Mouse (Mus musculus) hindbrain, embryonic 15.5 days (tissue): ENCODE data around the gene S100a11. TPM values are rescaled to one million over a fixed set of nuclear protein-coding genes. Genes with fewer than 3 reads are reported as not detected.
"Not testable (repeated sequence)": the region's sequence is repeated elsewhere in the genome, so short reads cannot be mapped to it uniquely, and the experiment has no call there.

Experiments used
- ATAC-seq: fragments of 200-750 bp; cut with Nextera tagmentation; 2 replicates; pipeline ENCODE4 v1.8.0; 2017; ENCODE audit warnings: low read depth, moderate number of reproducible peaks, moderate TSS enrichment; ENCODE audit not compliant: low FRiP score
- H3K27ac ChIP-seq: fragments of 300-500 bp; sonication (generic); replicated peaks from 2 replicates; pipeline ENCODE4 v1.5.1; 2015; ENCODE audit warnings: mild to moderate bottlenecking, inconsistent platforms
- H3K27me3 ChIP-seq: fragments of 300-500 bp; sonication (generic); 2 replicates; pipeline ENCODE4 v1.6.1; 2015; ENCODE audit warnings: control low read depth, inconsistent platforms
- H3K36me3 ChIP-seq: fragments of 300-500 bp; sonication (generic); 2 replicates; pipeline ENCODE4 v1.6.1; 2015; ENCODE audit warnings: control low read depth, inconsistent platforms
- H3K4me1 ChIP-seq: fragments of 300-500 bp; sonication (generic); replicated peaks from 2 replicates; pipeline ENCODE4 v1.6.1; 2015; ENCODE audit warnings: control low read depth, inconsistent platforms
- H3K4me2 ChIP-seq: fragments of 300-500 bp; sonication (generic); 2 replicates; pipeline ENCODE4 v1.6.1; 2015; ENCODE audit warnings: moderate library complexity, mild to moderate bottlenecking, inconsistent platforms
- H3K4me3 ChIP-seq: fragments of 300-500 bp; sonication (generic); 2 replicates; pipeline ENCODE4 v1.5.1; 2015; ENCODE audit warnings: mild to moderate bottlenecking, inconsistent platforms
- H3K9ac ChIP-seq: fragments of 300-500 bp; sonication (generic); 2 replicates; pipeline ENCODE4 v1.6.1; 2015; ENCODE audit warnings: inconsistent platforms
- H3K9me3 ChIP-seq: fragments of 300-500 bp; sonication (generic); 2 replicates; pipeline ENCODE4 v1.6.1; 2016; ENCODE audit warnings: control low read depth, inconsistent platforms
- WGBS: fragments of 180-500 bp; shearing (Covaris S2); methylation state at CpG from one replicate; pipeline ENCODE4 v1.1.7; 2015; 5-methylcytosine and 5-hydroxymethylcytosine counted together
- polyA plus RNA-seq: library from polyadenylated mRNA; unstranded; fragments of >200 nt; fragmentation: Nextera tagmentation; extraction: Ambion mirVana; gene quantifications from 2 replicates; pipeline ENCODE4 v1.2.1, GENCODE M21; 2015

The S100a11 gene
- polyA plus RNA-seq, 1 experiment from 2014 or later = 206 TPM

DNA sequence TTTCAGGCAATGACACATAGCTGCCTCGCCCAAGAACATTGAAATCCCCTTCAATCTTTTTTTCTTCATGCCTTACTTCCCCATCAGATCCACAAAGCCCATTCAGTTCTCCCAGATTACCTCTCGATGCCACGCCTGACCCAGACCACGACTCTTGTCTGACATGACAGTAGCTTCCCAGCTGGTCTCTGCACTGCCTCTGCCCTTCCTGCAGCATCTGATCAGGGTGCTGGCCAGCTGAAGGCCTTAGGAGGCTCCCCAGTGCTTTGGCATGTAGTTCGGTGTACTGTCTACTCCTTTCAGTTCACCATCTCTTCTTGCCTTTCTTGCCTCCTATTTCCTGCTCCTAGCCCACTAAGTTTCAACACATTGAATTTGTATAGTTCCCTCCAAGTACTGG is 8.5 kb downstream of the S100a11 start:
- no peaks in the 10 kb centered on the region for H3K9me3 ChIP-seq
- H3K36me3 ChIP-seq = no peaks in the 10 kb centered on the region
- no peaks in the 10 kb centered on the region for H3K4me1 ChIP-seq
- no peak for ATAC-seq
- H3K4me2 ChIP-seq = no peak overlapping the region
- no peak overlapping the region for H3K27ac ChIP-seq
- H3K27me3 ChIP-seq = no peaks in the 10 kb centered on the region
- no peak overlapping the region for H3K9ac ChIP-seq
- H3K4me3 ChIP-seq = no peak overlapping the region
- WGBS = 87% methylated on average over 5 of the region's 5 CpGs

DNA sequence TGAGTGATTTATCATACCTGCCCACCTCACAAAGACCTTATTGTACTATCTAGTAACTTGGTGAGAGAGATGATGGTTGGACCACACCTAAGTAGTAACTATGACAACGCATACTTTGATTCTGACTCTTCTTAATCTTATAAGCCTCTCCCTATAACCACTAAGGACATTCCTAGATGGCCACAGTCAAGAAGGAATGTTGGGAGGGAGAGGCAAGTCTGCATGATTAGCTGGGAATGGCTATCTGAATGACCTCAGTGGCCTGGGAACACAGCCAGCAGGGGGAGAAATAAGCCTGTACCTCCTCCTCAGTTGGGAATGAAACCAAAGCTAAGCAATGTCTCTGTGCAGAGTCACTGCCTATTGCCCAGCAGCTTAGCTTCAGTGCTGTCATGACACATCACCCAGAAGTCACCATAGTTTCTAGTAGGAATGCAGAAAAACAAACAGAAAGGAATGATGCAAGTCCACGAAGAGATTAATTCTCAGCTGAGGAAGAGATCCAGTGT is 16.8 kb downstream of the S100a11 start:
- Histone ChIP-seq H3K36me3 (no peaks in the 10 kb centered on the region), H3K4me1 (no peaks in the 10 kb centered on the region), H3K9me3 (no peaks in the 10 kb centered on the region), H3K9ac (no peak overlapping the region), H3K27ac (no peak overlapping the region), H3K4me3 (no peak overlapping the region), H3K4me2 (no peak overlapping the region), H3K27me3 (no peaks in the 10 kb centered on the region)
- WGBS = 59% methylated on average over 2 of the region's 2 CpGs
- ATAC-seq = no peak

DNA sequence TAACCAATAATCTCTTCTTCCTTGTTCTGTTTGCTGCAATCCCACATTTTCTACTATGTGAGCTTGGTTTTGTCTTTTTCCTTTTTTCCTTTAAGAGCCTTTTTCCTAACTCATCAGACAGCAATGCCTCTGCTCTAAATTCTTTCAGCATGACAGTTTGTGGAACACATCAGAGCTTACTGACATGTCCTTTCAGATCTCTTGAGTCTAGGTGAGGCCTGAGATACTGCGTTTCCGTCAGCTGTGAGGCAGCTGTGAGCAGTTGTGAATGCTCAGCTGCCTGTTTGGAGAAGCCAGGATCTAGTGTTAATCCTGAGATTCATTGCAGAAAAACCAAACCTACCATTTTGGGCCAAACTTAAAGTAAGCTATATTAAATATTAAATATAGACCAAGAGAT is 18.2 kb downstream of the S100a11 start:
- no peaks in the 10 kb centered on the region for H3K36me3 ChIP-seq
- H3K27me3 ChIP-seq = no peaks in the 10 kb centered on the region
- no peaks in the 10 kb centered on the region for H3K9me3 ChIP-seq
- WGBS = 84% methylated on average over 2 of the region's 2 CpGs
- no peak overlapping the region for H3K4me3 ChIP-seq
- no peak for ATAC-seq
- no peak overlapping the region for H3K27ac ChIP-seq
- no peaks in the 10 kb centered on the region for H3K4me1 ChIP-seq
- H3K4me2 ChIP-seq = no peak overlapping the region
- no peak overlapping the region for H3K9ac ChIP-seq

DNA sequence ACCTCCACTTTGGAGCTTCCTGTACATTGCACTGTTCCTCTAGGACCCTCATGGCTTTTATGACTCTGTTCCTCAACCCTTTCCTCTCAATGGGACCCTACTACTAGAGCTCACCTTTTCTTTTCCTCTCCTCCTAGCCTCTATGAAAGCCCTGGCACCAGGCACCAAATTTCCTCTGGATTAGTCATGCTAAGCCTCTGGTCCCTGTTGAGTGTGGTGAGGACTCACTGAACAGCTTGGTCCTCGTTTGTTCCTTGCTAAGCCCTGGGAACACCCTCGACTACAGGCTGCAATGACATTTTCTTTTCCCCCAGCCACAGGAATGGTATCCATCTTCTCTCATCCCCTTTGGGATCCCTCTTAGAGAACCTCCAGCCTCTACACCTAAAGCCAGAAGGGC is 21.2 kb downstream of the S100a11 start:
- H3K4me1 ChIP-seq = no peaks in the 10 kb centered on the region
- no peaks in the 10 kb centered on the region for H3K36me3 ChIP-seq
- H3K4me3 ChIP-seq = no peak overlapping the region
- no peak for ATAC-seq
- no peaks in the 10 kb centered on the region for H3K9me3 ChIP-seq
- no peak overlapping the region for H3K9ac ChIP-seq
- no peak overlapping the region for H3K27ac ChIP-seq
- no peaks in the 10 kb centered on the region for H3K27me3 ChIP-seq
- H3K4me2 ChIP-seq = no peak overlapping the region
- 71% methylated on average over 2 of the region's 2 CpGs for WGBS

DNA sequence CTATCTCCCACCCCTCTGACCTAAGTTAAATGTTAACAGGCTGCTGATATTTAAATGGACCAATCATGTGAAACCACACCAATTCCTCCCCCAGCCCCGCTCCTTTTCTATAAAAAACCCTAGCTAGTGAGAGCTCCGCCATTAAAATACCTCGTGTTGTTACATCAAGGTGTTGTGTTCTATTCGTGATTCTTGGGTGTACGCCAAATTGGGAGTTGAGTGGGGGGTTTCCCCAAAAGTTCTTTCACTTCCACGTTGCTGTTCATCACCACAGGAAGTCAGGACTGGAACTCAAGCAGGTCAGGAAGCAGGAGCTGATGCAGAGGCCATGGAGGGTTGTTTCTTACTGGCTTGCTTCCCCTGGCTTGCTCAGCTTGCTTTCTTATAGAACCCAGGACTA is 23.9 kb downstream of the S100a11 start:
- not testable (repeated sequence) for ATAC-seq, H3K9me3 ChIP-seq, H3K4me3 ChIP-seq, H3K4me2 ChIP-seq, H3K27ac ChIP-seq, H3K36me3 ChIP-seq, H3K27me3 ChIP-seq, H3K9ac ChIP-seq, H3K4me1 ChIP-seq
- 81% methylated on average over 6 of the region's 6 CpGs for WGBS

DNA sequence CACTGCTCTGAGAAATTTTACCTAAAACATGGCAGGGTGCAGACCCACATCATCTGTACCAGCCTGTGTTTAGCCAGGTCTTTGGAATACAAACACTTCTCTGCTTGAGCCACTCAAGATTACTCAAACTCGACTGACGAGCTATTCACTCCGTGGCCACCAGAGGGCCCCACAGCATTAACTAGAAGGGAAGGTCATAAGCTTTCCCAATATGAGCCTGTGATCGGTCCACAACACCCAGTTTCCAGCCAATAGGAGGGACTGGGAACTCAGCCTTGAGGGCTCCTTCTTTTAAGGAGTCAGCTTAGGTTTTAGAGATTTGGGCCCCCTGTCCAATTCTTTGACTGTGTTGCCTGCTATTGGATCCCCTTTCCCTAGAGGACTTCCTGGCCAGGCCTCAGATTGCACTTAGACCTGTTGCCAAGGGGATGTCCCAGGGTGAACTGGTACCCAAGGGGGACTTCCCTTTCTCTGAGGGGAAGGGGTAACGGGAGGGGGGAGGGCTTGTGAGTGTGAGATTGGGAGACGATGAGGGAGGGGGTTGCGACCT is 26.9 kb downstream of the S100a11 start:
- Histone ChIP-seq H3K9ac (no peak overlapping the region), H3K4me3 (no peak overlapping the region), H3K4me1 (no peaks in the 10 kb centered on the region), H3K27me3 (no peaks in the 10 kb centered on the region), H3K27ac (no peak overlapping the region), H3K4me2 (no peak overlapping the region), H3K9me3 (no peaks in the 10 kb centered on the region), H3K36me3 (no peaks in the 10 kb centered on the region)
- no peak for ATAC-seq
- 34% methylated on average over 7 of the region's 7 CpGs for WGBS

DNA sequence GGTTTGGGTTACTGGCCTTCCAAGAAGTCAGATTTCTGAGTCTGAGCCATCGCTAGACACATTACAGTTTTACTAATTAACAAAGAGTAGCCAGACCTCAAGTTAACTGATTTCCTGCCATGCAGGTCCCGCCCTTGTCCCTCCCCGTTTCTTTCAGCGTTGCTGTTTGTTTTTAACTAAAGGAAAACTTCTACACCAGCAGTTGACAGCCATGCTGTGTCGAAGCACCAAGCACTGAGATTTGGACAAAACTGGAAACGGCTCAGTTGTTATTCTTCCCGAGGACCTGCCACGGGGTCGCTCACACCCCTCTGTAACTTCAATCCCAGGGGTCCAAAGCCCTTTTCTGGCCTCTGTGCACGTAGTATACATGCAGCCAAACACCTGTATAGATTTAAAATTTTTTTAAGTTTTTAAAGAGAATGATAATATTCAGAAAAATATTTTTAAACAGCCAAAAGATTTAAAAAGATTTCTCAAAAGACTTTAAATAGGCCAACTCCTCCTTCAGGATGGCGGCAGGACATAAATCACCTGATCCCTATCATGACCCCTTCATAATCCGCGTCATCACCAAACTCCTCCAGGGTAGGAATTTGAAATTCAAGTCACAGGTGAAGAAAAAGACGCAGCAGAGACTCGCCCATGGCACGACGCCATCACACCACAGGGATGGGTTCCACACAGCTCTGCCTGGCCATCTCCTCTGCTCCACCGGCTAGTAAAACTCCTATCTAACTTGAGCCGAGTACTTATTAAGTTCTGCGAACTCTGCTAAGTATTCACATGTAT is 27.7 kb downstream of the S100a11 start:
- no peak overlapping the region for H3K9ac ChIP-seq
- no peak overlapping the region for H3K4me3 ChIP-seq
- H3K4me1 ChIP-seq = no peaks in the 10 kb centered on the region
- H3K4me2 ChIP-seq = no peak overlapping the region
- H3K27ac ChIP-seq = no peak overlapping the region
- H3K27me3 ChIP-seq = no peaks in the 10 kb centered on the region
- H3K9me3 ChIP-seq = no peaks in the 10 kb centered on the region
- 79% methylated on average over 20 of the region's 20 CpGs for WGBS
- H3K36me3 ChIP-seq = no peaks in the 10 kb centered on the region
- no peak for ATAC-seq

DNA sequence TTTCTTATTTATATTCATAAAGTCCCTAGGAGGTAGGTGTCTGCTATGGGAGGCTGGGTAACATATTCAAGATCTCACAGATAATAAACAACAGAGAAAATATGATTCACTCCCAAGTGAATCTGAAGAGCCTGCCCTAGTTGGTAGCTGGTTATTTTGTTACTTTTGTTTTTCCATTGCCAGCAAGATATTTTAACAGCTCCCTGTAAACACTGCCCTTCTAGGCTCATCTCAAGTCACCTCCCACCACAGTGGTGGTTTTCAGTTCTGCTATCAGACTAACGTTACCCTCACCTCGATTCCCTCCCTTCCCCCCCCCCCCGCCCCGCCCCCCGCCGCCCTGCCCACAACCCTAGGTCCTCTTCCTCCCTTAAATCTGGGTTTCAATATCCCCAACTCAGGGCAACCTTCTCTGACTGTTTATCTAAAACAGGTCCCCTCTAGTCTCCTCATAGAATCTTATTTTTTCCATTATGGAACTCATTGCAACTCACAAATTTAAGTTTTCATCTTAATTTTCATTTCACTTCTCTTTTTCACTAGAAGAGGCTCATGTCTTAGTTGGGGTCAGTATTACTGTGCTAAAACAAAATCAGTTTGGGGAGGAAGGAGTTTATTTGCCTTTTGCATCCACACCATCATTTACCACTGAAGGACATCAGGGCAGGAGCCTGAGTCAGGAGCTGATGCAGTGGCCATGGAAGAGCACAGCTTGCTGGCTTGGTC is 28.4 kb downstream of the S100a11 start:
- no peaks in the 10 kb centered on the region for H3K27me3 ChIP-seq
- ATAC-seq = no peak
- no peak overlapping the region for H3K27ac ChIP-seq
- H3K36me3 ChIP-seq = no peaks in the 10 kb centered on the region
- 72% methylated on average over 5 of the region's 6 CpGs for WGBS
- H3K4me3 ChIP-seq = no peak overlapping the region
- H3K4me1 ChIP-seq = no peaks in the 10 kb centered on the region
- no peak overlapping the region for H3K4me2 ChIP-seq
- no peaks in the 10 kb centered on the region for H3K9me3 ChIP-seq
- no peak overlapping the region for H3K9ac ChIP-seq

DNA sequence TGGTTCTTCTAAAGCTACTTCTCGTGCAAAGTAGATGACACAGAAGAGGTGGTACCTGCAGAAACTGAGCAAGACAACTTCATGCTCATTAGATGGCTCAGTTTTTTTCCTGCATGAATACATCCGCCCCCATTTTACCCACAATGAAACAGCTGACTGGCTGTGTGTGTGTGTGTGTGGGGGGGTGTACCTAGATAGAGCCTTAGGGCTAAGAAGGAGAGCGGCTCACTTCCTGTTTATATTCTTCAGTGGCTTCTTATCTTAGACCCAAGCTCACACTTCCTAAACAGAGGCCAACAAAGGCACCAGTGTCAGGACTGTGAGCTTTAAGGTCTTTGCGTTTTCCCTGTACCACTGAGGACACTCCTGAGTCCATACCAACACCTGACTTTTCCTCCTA is 29.7 kb downstream of the S100a11 start:
- Histone ChIP-seq H3K27me3 (0 out of 2 replicates have a peak, but pooled peaks cover 5% of the 10 kb centered on the region), H3K9ac (no peak overlapping the region), H3K36me3 (no peaks in the 10 kb centered on the region), H3K27ac (no peak overlapping the region), H3K9me3 (no peaks in the 10 kb centered on the region), H3K4me1 (peaks cover 4% of the 10 kb centered on the region), H3K4me2 (no peak overlapping the region), H3K4me3 (no peak overlapping the region)
- no peak for ATAC-seq
- WGBS = 90% methylated on average over 4 of the region's 4 CpGs

DNA sequence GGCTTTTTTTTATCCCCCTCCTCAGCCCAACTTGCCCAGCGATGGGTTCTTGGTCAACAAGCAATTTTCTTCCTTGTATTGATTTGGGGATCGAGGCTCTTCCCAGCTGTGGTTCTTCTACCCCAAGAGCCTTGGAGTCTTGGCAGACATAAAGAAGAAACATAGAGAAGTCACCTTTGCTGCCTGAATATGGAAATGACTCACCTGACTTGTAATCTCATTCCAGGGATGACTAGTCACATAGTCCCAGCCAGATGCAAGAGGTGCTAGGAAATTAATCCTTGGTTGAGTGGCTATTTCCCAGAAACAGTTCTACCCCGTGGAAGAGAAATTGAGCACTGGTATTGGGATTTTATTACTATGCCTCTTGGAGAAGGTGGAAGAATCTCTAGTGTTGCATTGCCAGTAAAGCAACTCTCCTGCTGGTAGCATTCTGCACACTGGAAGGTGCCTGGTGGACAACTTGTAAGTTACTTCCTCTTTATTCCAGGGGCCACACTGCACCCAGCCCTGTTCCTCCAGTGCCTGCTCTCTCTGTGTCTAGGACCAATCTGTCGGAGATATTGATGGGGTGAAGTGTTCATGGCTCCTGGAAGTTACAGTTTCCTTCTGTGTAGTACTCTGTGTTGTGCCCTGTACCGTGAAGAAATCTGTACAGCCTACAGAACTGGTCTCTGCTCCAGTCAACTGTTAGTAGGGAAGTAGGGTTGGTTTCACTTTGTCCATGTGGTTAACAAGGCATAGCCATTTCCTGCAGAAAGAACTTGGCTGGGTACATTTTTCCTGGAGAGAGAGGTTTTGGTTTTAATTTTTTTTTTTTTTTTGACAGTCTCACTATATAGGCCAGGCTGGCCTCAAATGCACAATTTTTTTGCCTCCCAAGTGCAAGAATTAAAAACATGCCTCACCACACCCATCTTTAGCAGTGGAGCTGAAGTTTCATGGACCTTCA is 31.9 kb downstream of the S100a11 start:
- H3K27ac ChIP-seq = no peak overlapping the region
- no peak overlapping the region for H3K4me3 ChIP-seq
- H3K9me3 ChIP-seq = no peaks in the 10 kb centered on the region
- 89% methylated on average over 5 of the region's 5 CpGs for WGBS
- no peak overlapping the region for H3K4me2 ChIP-seq
- ATAC-seq = no peak
- no peak overlapping the region for H3K9ac ChIP-seq
- H3K36me3 ChIP-seq = no peaks in the 10 kb centered on the region
- H3K4me1 ChIP-seq = peaks cover 6% of the 10 kb centered on the region
- 0 out of 2 replicates have a peak, but pooled peaks cover 5% of the 10 kb centered on the region for H3K27me3 ChIP-seq

DNA sequence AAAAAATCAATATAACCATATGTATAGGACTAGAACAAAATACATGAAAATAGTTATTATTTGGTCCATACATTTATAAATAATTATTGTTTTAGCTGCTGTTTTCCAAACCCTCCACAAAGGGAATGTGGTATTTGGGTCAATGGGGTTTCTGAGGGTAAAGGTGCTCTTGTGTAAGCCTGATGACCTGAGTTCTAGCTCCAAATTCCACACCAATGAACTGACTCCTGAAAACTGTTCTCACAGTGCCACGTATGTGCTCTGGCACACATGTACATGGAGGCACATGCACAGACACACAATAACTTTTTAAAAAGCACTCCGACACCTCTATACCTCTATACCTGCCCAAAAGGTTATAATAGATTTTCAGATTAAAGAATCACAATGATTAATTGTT is 33.0 kb downstream of the S100a11 start:
- ATAC-seq = no peak
- no peak overlapping the region for H3K4me3 ChIP-seq
- no peaks in the 10 kb centered on the region for H3K36me3 ChIP-seq
- 0 out of 2 replicates have a peak, but pooled peaks cover 5% of the 10 kb centered on the region for H3K27me3 ChIP-seq
- WGBS = 94% methylated on average over 2 of the region's 2 CpGs
- no peak overlapping the region for H3K27ac ChIP-seq
- no peak overlapping the region for H3K4me2 ChIP-seq
- H3K9ac ChIP-seq = no peak overlapping the region
- peaks cover 6% of the 10 kb centered on the region for H3K4me1 ChIP-seq
- no peaks in the 10 kb centered on the region for H3K9me3 ChIP-seq
